Mouse (Mus musculus) brain, embryonic 14.5 days (tissue): ENCODE measurements around the gene Cachd1. TPM values are rescaled to one million over a fixed set of nuclear protein-coding genes. Genes with fewer than 3 reads are reported as not detected.
A peak's percentile ranks its signal among the peaks of the same experiment; 100 is the strongest.

Source experiments
- DNase-seq: peaks from one replicate; pipeline ENCODE4 v3.0.0-alpha.2; 2011; ENCODE audit warnings: low read depth
- CTCF ChIP-seq: fragments of 200-500 bp; IDR thresholded peaks from 2 replicates; pipeline ENCODE4 v1.5.1; 2012; ENCODE audit warnings: inconsistent platforms, mild to moderate bottlenecking, moderate library complexity, borderline replicate concordance; ENCODE audit not compliant: insufficient read depth, insufficient read length; ENCODE audit errors: extremely low read depth
- POLR2A ChIP-seq: fragments of 200-500 bp; IDR thresholded peaks from 2 replicates; pipeline ENCODE4 v1.6.1; 2012; ENCODE audit warnings: mild to moderate bottlenecking, inconsistent platforms, borderline replicate concordance; ENCODE audit not compliant: poor library complexity, insufficient read depth, insufficient read length, severe bottlenecking; ENCODE audit errors: extremely low read depth
- polyA plus RNA-seq: library from polyadenylated mRNA; depleted of rRNA; stranded (reverse); fragments of >200 nt; gene quantifications from 2 replicates; pipeline ENCODE4 v1.2.3, GENCODE M21; 2012

Gene Cachd1
- polyA plus RNA-seq, 1 experiment, result 150 TPM

DNA sequence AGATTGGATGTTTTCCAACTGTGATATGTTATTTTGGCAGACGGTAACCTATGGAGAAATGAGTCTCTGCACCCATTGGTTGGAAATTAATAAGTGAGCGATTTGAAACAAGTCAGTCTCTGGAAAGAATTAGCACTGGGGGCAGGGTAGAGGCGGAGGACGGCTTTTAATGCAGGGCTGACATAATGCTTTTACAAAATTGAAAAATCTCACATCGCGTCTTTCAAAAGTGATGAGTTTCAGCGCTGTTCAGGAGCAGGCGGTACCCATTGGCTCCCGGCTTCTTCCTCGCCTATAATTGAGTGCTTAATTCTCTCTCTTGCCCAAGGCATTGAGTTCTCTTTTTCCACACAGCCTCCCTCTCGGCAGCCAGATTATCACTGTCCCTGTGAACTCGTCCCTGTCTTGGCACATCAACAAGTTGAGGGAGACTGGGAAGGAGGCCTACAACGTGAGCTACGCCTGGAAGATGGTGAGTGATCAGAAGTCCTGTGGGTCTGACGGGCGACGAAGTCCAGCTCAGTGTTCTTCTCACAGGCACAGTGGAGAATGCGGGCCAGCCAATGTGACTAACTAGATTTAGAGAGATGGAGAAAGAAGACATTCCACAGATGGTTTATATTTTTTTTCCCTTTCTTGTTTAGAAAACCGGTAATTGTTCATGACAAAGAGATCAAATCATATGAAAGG lies 191.4 kb downstream of the Cachd1 start:
- peak; percentile 66 for DNase-seq
- TF ChIP-seq POLR2A (no peak), CTCF (no peak)

- DNase-seq, result peak; percentile 90
- TF ChIP-seq POLR2A (no peak), CTCF (no peak)
Measured at GRCm38 (mm10) chr4:100973641-100974454, 197.4 kb downstream of the Cachd1 start.

DNA sequence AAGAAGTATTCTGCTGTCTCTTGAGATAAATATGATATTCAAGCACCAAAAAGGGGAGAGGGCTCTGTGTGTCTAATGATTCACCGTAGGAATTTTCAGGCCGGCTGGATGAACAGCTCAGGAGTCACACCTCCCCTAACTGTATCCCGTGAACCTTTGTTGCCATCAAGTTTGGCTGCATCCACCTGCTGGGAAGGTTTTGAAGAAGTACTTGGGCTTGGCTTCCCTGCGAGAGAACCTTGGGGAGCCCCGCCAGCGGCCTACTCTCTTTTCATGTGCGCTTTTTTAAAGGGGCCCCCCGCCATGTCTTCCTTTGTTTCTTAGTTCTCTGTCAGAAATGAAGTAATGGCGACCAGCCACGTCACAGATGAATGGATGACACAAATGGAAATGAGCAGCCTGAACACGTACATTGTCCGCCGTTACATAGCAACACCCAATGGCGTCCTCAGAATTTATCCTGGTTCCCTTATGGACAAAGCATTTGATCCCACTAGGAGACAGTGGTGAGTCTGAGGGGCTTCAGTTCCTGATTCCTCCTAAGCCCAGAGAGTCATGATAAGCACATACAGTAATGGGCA lies 198.1 kb downstream of the Cachd1 start:
- TF ChIP-seq POLR2A (no peak), CTCF (no peak)
- DNase-seq, result peak; percentile 92

DNA sequence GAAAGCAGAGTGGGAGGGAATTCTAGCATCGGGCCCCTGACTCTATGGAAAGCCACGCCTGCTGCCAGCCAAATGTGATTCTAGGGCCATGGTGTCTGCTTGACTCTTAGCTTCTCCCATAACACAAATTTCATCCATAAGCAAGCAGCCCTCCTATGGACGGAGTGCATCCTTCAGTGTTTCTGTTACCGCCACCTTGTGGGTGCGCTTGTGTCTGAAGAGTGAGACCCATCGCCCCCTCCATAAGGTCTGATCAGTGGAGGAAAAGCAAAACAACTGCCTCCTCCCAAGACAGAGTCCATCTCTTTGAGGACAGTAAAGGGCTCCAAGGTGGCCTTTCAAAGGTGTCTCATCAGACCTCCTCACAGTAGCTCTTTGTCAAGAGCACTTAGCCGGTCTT lies 201.0 kb downstream of the Cachd1 start:
- no peak for DNase-seq
- TF ChIP-seq POLR2A, result no peak
- peak; percentile 29; the same call in 1 of the 2 replicates for TF ChIP-seq CTCF

- TF ChIP-seq POLR2A (no peak), CTCF (no peak; the same call in 1 of the 2 replicates)
Measured at GRCm38 (mm10) chr4:100987187-100987586, 210.7 kb downstream of the Cachd1 start.

DNA sequence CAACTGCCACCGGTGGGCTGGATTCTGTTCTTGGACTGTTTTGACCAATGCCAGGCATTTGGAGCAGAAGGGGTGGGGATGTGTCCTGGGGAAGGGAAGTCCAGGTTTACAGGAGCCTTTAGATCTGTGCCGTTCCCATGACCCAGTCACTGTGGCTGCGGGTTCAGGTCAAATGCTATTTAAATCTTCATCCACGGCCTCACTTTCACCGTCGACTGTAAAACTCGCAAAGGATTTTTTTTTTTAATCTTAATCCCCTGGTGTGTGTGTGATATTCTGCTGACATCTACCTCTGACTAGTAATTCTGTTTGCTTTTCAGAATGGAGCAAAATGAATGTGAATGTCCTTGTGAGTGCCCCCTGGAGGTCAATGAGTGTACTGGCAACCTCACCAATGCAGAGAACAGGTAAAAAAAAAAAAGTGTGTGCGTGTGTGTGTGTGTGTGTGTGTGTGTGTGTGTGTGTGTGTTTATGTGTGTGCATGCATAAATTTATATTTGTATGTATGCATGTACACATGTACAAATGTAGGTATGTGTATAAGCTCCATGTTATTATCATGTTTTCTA lies 211.8 kb downstream of the Cachd1 start:
- DNase-seq, result peak; percentile 75
- peak; percentile 63; the same call in 1 of the 2 replicates for TF ChIP-seq CTCF
- TF ChIP-seq POLR2A, result no peak

More at GRCm38 (mm10) chr4:100987187-100987586, 210.7 kb downstream of the Cachd1 start:
- DNase-seq, result no peak

GRCm38 (mm10) chr4:100990996-100991395 lies 214.5 kb downstream of the Cachd1 start:
- peak; percentile 77 for DNase-seq
- no peak for TF ChIP-seq POLR2A
- TF ChIP-seq CTCF, result no peak

DNA sequence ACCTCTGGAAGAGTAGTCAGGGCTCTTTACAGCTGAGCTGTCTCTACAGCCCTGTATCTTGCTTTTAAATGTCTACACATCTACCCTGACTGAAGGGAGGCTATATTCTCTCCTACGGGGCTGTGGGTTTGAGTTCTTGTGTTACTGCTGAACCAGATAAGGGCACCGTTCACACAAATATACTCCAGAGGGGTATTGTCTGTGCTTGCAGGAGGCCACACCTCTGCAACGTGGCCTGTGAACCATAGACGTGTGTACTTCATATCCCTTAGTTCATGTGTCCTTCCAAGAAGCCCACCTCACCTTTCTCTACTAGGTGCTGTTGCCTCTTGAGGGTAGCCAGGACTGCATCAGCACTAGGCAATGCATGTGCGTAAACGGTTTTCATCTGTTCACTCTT lies 215.6 kb downstream of the Cachd1 start:
- DNase-seq, result no peak
- TF ChIP-seq CTCF (no peak), POLR2A (no peak)

DNA sequence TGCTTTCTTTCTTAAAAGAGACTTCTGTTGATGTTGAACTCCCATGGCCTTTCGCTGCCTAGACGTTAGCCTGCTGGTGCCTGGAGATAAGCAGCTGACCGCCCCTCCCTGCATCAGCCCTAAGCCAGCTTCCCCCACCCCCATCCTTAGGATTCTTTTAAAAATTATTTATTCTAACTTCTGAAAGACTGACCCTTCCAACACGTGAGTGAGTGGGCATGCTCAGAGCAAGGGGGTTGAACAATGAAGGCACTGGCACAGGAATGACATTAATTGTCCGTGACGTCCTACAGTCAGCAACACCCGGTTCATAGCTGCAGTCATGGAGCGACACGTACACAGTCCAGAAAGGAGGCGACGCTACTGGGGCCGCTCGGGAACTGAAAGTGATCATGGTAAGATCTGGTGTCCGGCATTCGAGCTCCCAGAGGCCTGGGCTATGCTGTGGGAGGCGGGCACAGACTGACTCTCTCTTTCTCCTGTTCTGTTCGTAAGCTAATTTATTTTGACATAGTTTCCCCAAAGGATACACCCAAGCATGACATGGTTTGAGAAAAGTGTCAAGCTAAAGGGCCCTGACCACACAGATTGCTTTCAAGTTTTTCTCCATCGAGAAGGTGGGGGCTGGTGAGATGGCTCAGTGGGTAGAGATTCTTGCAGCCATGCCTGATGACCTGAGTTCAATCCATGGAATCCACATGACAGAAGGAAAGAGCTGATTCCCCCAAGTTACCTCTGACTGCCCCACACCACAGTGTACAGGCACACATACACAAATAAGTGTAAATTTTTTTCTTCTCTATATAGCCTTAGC lies 218.2 kb downstream of the Cachd1 start:
- DNase-seq, result peak; percentile 46
- TF ChIP-seq POLR2A, result no peak

- no peak for DNase-seq
- no peak for TF ChIP-seq POLR2A
- no peak for TF ChIP-seq CTCF
Measured at GRCm38 (mm10) chr4:100995617-100996016, 219.1 kb downstream of the Cachd1 start.

GRCm38 (mm10) chr4:100996060-100996651 lies 219.7 kb downstream of the Cachd1 start:
- DNase-seq, result peak; percentile 63
- TF ChIP-seq POLR2A, result no peak
- no peak for TF ChIP-seq CTCF

DNA sequence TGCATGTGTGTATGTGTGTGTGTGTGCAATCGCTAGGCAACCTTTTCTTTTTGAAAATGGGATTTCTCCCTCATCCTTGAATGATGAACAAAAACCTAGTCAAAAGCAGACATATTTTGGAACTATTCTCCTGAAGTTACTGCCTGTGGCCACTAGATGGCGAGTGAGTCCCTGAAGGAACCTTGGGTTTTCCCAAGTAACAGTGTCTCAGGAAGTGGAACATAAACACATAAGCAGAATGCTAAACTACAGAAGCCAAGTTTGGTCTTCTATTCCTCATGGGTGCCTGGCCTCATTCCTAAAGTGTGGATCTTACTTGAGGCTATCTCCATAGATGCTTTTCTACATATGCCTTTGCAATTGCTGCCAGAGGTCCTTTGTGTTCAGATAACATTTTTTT lies 221.7 kb downstream of the Cachd1 start:
- no peak for TF ChIP-seq POLR2A
- TF ChIP-seq CTCF, result peak; percentile 82; the same call in 1 of the 2 replicates
- DNase-seq, result peak; percentile 86
